Mouse (Mus musculus): ENCODE data around the gene Mras.

Gene Mras

GRCm38 (mm10) chr9:99437031-99437764 is at the start of gene Mras:
TSS of gene Mras (minus strand) at chr9:99437381.
- no peak for DNase-seq

- DNase-seq: no peak
Observed at GRCm38 (mm10) chr9:99485144-99485543, 48.0 kb upstream of the Mras start.

DNA sequence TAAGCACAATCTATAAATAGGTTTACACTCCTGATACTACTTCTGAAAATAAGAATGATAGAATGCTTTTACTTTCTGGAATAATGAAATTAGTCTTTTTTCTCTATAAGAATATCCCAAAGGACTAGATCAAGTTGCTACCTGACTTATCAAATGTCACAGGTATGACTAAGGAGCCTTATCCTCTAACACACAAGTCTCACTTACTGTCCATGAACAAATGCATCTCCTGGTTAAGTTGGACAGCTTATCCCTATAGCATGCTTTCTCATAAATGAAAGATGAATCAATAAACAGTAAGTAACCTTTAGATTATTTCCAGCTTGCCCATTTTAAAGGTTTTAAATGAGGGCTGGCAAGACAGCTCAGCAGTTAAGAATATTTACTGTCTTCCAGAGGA is 47.5 kb upstream of the Mras start:
- DNase-seq: no peak

- no peak for DNase-seq
Observed at GRCm38 (mm10) chr9:99483191-99483590, 46.0 kb upstream of the Mras start.

DNA sequence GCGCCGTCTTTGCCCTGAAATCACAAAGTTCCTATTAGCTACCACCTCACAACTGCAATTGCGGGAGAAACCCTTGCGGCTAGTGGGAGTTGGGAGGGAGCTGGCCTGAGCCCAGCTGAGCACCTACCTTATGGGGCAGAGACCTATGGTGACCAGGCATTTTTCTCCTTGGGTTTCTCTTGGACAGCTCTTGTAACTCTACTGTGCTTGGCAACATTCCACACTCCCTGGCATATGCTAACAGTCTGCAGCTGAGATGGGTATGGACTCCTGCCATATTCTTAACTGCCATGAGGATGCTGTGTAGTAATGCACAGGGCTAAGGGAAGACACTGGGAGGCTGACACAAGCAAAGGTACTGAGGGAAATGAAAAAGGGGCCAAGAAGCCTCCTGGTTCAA is 43.6 kb upstream of the Mras start:
- no peak for DNase-seq

DNA sequence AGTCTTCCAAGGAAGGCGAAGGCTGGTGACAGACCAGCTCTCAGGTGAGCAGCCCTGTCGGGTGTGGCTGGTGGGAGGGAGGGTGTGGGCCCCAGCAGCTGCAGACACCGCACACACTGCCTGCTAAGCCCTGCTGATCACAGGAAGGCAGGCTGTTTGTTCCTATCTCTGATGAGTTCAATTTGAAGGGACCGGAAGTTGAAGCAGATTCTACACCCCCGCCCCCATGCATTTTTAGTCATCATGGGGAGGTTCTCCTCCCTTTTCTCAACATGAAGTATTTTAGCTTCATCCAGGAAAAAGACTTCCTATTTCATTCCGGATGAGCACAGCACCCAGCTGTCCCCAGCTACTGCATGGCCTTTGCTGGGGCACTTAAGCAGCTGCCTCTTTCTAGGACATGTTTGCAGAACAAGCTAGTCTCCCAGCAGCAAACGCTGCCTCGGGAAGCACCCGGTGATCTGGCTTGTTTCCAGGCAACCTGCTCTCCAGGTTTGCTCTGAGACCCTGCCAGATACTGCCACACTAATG is 42.1 kb upstream of the Mras start:
- no peak for DNase-seq

GRCm38 (mm10) chr9:99471334-99471733 is 34.2 kb upstream of the Mras start:
- DNase-seq: no peak

- DNase-seq: no peak
Observed at GRCm38 (mm10) chr9:99470347-99471092, 33.3 kb upstream of the Mras start.

DNA sequence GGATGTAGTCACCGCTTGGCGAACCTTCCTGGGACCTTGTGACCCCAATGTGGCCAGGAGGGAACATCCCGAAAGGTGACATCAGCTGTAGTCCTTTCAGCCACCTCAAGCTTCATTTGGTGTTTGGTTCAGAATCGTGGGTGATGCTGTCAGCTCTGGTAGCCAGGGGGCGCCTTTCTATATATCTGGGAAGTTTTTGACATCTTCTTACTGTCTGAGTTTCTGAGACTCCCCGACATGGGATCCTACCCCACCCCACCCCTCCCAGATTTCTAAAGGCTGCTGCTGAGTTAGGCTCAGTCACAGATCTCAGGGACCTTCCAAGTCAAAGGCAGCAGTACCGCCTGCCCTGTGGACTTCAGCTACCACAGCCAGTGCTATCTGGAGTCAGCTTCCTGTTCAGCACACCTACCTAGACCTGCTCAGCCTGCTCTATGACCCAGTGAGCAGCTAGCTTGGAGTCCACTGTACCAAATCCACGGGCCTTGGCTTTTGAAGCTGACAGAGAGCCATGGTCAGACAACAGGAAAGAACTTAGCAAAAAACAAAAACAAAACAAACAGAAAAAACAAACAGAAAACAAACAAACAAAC is 32.6 kb upstream of the Mras start:
- DNase-seq: peak; percentile 4 to 47

DNA sequence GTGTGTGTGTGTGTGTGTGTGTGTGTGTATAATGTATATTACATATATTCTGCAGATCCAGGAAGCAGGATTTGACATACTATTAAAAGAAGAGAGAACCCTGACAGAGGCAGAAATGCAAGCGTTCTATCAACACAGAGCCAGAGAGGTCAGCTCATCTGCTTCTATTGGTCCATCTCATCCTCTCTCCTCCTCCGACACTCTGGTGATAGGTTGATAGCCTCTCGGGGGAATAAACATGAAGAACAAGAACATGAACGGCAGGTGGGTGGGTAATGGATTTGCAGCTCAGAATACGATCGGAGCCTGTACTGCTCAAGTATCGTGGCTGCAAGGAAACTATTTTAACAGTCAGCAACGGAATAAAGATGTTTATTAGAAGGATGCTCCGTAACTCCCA is 31.4 kb upstream of the Mras start:
- no peak for DNase-seq

DNA sequence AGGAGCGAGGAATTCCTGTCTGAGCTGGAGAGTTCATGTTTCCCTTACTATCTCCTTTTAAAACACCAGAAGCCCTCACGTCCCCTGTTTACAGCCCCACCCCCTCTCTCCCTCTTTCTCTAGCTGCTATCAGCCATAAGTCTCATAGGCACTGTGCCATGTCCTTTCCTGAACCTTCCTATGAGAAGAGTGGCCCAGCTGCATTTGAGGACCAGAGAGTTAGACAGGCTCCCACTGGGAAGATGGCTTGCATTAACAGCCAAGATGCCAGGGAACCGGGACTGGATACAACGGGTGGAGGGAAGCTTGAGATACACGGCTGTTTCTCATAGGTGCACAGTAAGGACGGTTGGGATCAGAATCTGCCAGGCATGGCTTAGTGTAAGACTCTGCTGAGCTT is 27.7 kb upstream of the Mras start:
- DNase-seq: no peak

DNA sequence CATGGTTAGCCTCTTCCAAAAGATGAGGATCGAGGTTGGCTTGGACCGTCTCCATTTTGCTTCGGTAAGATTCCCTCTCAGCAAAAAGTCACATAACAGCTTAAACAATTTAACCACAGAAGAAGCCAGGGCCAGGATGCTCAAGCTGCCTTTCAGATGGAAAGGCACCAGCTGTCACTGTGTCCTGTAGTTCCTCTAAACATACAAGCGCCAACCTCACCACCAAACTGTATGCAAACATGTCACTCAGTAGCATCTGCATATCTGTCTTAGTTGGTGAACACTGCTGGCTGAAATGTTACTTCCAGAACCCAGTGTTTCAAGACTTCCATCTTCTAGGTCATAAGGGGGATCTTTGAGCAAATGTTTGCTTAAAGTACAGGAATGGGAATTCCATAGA is 22.5 kb upstream of the Mras start:
- no peak for DNase-seq

DNA sequence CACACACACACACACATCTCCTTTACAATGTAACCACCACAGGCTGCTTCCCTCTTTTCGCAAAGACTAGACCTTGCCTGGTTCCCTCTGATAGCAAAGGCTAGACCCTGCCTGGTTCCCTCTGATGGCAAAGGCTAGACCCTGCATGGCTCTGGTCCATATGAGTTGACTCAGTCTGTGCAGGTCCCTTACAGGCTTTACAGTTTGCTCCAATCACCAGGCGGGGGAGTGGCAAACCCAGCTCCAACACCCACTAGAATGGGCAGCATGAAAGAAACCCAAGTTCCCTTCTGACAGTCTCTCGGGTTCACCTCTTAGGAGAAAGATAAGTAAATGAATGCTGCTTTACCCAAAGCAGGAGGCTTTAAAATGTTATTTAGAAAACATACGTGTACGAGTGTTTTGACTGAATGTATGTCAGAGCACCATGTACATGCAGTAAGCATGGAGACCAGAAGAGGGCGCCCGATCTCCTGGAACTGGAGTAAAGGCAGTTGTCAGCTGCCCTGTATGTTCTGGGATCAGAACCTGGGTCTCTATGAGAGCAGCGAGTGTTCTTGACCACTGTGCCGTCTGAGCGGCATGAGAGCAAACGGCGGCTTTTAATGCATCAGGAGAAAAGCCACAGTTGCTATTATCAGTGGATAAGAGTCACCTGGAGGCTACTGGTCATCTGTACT is 21.5 kb upstream of the Mras start:
- DNase-seq: peak; percentile 49 to 82

DNA sequence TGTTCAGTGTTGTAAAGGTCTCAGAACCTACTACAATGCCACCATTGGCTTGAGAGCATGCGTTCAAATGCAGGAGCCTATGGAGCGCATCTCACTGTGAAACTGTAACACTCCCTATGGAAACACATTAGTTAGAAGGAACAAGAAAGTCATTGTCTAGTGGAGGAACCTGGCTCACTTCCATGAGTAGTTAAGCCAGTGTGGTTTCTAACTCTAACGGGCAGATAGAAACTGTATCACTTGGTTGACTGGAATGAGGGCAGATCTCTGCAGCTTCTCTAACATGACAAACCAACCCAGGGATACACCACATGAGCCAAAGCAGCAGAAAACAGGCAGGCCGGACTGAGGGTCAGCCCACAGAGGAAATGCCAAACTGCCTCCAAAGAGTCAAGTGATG is 17.0 kb upstream of the Mras start:
- DNase-seq: no peak

- peak; percentile 20 to 21 for DNase-seq
Observed at GRCm38 (mm10) chr9:99451161-99451560, 14.0 kb upstream of the Mras start, which contains the start of gene Nme9. TSS of gene Nme9 (plus strand) at chr9:99451475.

DNA sequence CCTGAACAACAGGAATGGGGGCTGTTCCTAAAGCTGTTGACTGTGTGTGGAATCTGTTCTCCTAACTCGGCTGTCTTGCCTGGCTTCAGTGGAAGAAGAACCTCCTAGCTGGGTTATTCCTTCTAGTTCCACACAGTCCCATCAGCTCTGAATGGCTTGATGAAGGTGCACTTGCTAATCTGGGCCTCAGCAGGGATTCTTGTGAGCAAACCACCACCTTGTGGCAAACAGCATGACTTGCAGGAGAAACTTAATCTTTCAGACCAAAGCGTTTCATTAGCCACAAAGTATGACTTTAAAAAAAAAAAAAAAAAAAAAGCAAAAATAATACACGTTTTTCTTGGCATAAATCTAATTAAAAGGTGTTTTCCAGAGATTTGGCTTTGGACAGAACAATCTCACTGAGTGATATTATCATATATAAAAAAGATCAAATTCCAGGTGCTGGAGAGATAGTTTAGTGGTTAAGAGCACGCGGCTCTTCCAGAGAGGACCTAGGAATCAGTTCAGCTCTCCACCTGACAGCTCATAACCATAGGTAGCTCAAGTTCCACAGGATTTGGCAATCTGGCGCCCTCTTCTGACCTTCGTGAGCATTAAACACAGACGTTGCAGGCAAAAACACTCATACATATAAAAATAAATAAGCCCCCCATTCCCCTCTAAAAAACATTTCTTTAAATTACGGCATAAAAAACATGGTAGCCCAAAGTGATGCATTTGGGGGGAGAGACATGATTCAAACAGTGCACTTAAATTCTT is 12.9 kb upstream of the Mras start:
- DNase-seq: peak; percentile 31 to 63

GRCm38 (mm10) chr9:99447323-99447722 is 10.1 kb upstream of the Mras start:
- DNase-seq: no peak

- DNase-seq: no peak
Observed at GRCm38 (mm10) chr9:99446259-99446658, 9.1 kb upstream of the Mras start.

GRCm38 (mm10) chr9:99444590-99445178 is 7.5 kb upstream of the Mras start:
- peak; percentile 30 to 53 for DNase-seq

- no peak for DNase-seq
Observed at GRCm38 (mm10) chr9:99441647-99442433, 4.7 kb upstream of the Mras start.

GRCm38 (mm10) chr9:99440941-99441340 is 3.8 kb upstream of the Mras start:
- no peak for DNase-seq
